Mouse (Mus musculus): ENCODE data around the gene Ctbp2. TPM values are rescaled to one million over a fixed set of nuclear protein-coding genes. Genes with fewer than 3 reads are reported as not detected.
A peak's percentile ranks its signal among the peaks of the same experiment; 100 is the strongest.

Gene Ctbp2
- total RNA-seq, 2 experiments from 2014 or later = 30.1 to 30.6 TPM

DNA sequence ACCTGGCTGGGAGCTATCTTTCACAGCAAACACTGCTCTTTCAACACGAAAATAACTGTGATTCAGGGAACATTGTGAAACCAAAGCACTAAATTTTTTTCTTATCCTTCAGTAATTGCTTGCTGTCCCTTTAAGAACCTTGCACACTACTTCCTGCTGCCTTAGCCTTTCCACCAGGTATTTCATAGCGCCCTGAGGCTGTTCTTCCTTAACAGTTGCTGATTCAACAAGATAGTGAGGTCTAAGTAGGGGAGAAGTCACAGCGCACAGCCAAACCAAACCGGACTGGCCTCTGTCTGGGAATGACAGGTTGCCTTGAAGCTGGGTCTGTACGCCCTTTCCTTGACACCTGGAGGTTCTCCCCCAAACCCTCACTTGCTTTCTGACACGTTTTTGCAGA is 73.5 kb downstream of the Ctbp2 start:
- intact Hi-C loops (cut with DNase I) = no loop called here
- no peak overlapping the region for H3K27ac ChIP-seq
- TF ChIP-seq CTCF (IDR thresholded peaks at IDR 0.05) = no peak
- DNase-seq (ENCODE audit: extremely low spot score in 1 of 2, low spot score in 2 of 2) = no peak
- H3K4me3 ChIP-seq = no peak overlapping the region

DNA sequence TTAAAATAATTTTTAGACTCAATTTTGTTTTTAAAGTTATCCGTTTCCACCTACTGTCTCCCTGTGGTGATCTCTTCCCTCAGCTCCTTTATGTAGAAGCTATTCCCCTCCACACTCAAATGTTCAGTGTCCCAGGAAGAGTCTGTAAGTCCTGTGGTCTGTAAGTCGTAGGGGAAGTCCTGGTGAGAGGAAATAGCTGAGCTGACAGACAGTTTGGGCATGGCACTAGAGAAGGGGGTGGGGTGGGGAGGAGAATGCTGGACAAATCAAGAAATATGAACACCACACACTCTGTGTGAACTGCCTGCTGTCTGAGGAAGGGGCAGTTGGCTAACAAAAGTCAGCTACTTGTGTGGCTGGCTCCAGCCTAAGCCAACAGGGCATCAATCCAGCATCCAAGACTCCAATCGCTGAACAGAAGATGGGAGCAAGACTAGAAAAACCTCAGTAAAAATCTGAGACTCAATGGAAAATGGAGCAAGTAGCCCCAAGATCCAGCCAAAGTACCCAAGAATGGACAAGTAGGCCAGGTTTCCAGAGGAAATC is 76.0 kb downstream of the Ctbp2 start:
- no peak overlapping the region; the same call in 1 of the 2 replicates for H3K27ac ChIP-seq
- intact Hi-C loops (cut with DNase I) = no loop called here
- no peak for TF ChIP-seq CTCF (IDR thresholded peaks at IDR 0.05)
- H3K4me3 ChIP-seq = no peak overlapping the region
- DNase-seq (ENCODE audit: extremely low spot score in 1 of 2, low spot score in 2 of 2) = no peak

DNA sequence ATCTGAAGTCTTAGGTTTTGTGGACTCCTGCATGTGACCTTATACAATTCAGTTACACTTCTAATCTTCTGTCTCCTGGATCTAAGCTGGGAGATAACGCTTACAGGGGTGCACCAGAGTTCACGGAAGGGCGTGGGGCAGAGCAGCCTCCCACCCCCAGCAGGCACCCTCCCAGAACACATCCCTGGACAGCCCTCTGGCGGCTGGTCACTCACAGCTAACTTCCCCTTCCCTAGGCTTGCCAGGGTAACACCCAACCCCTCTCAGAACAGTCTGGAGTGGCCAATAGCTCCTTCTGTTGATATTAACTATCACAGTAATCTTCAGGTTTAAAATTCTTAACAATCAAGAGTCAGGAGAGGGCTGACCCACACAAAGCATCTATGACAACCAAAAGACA is 76.9 kb downstream of the Ctbp2 start:
- TF ChIP-seq CTCF (IDR thresholded peaks at IDR 0.05) = peak; percentile 16

DNA sequence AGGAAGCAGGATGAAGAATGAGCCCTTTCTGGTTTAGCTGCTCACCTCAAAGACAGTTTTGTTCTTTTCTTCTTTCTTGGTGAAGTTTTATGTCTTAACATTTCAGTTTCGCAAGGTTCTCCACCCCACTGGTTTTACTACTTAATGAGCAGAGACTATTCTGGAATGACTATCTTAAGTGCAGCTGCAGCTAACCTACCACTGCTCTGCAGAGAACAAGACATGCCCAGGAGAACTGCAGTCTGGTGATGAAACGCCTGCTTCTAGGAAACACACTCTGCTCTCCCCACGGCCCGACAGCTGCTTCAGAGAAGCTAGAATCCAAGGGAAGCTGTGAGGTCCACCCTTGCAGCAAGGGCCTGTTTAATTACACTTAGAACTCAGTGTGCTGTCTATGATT is 79.4 kb downstream of the Ctbp2 start:
- TF ChIP-seq CTCF (IDR thresholded peaks at IDR 0.05) = no peak
- no peak overlapping the region for H3K27ac ChIP-seq
- DNase-seq (ENCODE audit: extremely low spot score in 1 of 2, low spot score in 2 of 2) = no peak
- intact Hi-C loops (cut with DNase I) = no loop called here
- H3K4me3 ChIP-seq = no peak overlapping the region

More for the DNA sequence above, 76.9 kb downstream of the Ctbp2 start:
- H3K27ac ChIP-seq = no peak overlapping the region
- intact Hi-C loops (cut with DNase I) = no loop called here
- no peak overlapping the region for H3K4me3 ChIP-seq
- no peak for DNase-seq (ENCODE audit: extremely low spot score in 1 of 2, low spot score in 2 of 2)

DNA sequence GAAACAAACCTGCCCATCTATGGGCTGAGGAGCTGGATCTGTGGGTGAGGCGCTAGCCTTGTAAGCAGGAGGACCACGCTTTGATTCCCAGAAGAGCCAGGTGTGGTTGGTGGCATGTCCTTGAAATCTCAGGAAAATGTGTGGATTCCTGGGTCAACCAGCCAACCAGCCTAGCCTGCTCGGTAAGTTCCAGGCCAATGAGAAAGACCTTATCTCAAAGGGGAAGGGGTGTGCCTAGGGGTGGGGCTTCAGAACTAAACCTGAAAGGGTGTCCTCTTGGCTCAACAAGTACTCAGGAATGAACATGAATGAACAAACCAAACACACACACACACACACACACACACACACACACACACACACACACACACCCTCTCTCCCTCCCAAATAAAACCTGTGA is 82.4 kb downstream of the Ctbp2 start:
- no peak for DNase-seq (ENCODE audit: extremely low spot score in 1 of 2, low spot score in 2 of 2)
- intact Hi-C loops (cut with DNase I) = loop anchor here (2.0 kb wide), 1 partner anchor 203 kb away; no protein-coding TSS in a partner anchor
- H3K4me3 ChIP-seq = no peak overlapping the region
- TF ChIP-seq CTCF (IDR thresholded peaks at IDR 0.05) = no peak
- H3K27ac ChIP-seq = no peak overlapping the region

DNA sequence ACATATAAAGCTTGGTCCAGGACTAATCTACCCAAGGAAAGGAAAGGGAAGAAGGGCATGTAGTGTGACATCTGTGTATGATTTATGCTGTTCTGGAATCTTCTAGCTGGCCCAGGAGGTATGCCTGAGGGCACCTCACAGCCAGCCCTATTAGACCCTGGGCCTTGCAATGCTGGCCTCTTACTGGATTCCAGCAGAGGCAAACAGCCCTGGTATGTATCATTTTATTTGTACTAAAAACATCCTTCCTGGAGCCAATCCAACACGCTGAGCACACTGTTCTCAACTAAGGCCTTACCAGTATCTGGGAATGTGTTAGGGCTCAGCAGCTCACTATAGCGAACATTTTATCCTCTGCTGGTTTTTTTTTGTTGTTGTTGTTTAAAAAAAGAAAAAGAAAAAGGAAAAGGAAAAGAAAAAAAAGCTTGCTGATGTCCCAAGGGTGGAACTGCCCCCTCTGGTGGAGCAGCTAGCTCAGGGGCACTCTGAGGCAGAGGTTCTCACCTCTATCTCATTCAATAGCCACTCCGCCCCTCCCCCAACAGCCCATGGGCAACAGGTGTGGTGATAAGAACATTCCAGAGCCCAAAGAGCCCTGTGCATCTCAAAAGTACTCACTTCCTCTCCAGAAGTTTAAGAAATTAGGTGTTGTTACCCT is 83.3 kb downstream of the Ctbp2 start:
- H3K27ac ChIP-seq = peak overlapping the region; percentile 56; the same call in 1 of the 2 replicates
- intact Hi-C loops (cut with DNase I) = loop anchor here (2.0 kb wide), 1 partner anchor 204 kb away; no protein-coding TSS in a partner anchor
- no peak overlapping the region for H3K4me3 ChIP-seq
- TF ChIP-seq CTCF (IDR thresholded peaks at IDR 0.05) = peak; percentile 22
- no peak for DNase-seq (ENCODE audit: extremely low spot score in 1 of 2, low spot score in 2 of 2)

DNA sequence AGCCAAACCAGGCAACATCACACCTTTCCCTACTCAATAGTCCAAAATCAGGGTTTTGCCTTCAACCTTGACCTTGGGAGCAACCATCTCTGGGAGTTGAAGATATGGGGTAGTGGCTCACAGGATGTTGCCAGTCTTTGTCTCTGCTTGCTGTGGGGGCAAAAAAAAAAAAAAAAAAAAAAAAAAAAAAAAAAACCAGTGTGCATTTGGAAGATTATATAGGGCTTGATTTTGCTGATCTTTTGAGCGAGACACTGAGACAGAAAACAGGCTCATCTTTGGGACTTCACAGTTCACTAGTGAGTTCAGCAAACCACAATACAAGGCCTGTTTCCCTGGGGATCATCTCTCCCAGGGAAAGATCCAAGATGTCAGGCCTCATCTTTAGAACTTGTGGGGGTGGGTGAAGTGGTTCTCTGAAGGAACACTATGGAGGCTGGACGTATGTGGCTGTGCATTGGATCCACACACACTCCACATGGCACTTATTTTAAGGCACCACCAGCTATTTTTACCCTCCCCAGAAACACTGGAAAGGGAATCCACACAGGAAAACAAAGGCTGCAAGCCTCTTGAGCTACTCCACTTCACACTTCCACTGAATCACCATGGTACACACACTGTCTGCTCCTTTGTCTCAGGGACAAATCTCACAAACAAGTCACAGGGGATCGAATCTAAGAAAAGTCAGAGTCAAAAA is 84.4 kb downstream of the Ctbp2 start:
- peak in 1 of 2 experiments; percentile 16 for DNase-seq (ENCODE audit: extremely low spot score in 1 of 2, low spot score in 2 of 2)
- Histone ChIP-seq H3K4me3 (no peak overlapping the region), H3K27ac (no peak overlapping the region; the same call in 1 of the 2 replicates)
- intact Hi-C loops (cut with DNase I) = loop anchor here (2.0 kb wide), 1 partner anchor 205 kb away; no protein-coding TSS in a partner anchor
- TF ChIP-seq CTCF (IDR thresholded peaks at IDR 0.05) = no peak

DNA sequence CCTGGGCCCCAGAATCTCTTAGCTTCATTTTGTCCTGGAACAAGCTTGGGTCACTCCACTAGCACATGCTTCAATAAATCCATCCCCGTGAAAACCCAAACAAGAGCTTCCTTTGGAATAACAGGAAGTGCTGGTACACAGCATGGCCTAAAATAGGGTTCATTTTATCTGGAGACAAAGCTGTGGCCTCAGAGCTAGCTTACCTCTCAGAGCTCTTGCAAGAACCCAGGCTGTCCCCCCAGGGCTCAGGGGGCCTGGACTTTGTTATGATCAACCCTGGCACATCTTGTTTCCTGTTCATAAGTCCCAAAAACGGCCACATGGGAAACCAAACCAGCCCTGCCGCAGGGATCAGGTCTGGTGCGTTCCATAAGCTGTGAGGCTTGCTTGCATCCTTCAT is 86.5 kb downstream of the Ctbp2 start:
- no peak for TF ChIP-seq CTCF (IDR thresholded peaks at IDR 0.05)
- no peak for DNase-seq (ENCODE audit: extremely low spot score in 1 of 2, low spot score in 2 of 2)
- Histone ChIP-seq H3K27ac (no peak overlapping the region), H3K4me3 (no peak overlapping the region)
- intact Hi-C loops (cut with DNase I) = no loop called here

DNA sequence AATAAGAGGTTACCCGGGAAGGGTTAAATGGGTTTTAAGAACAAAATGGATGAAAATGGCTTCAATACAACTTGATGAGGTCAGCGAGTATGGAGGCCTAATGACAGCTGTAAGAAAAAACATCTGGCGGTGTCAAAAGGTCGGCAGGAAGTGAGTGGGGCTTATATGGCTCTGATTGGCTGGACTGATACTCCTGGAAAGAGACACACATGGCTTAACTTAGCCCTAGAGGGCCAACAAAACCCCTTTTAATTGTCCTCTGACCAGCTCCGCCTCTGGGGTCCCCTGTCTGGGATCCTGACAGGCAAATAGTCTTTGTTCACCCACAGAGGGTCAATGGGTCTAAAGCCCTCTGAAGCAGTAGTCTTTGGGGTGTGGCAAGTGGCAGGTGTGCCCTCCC is 86.9 kb downstream of the Ctbp2 start:
- no peak for TF ChIP-seq CTCF (IDR thresholded peaks at IDR 0.05)
- no peak overlapping the region for H3K27ac ChIP-seq
- intact Hi-C loops (cut with DNase I) = no loop called here
- H3K4me3 ChIP-seq = no peak overlapping the region
- DNase-seq (ENCODE audit: extremely low spot score in 1 of 2, low spot score in 2 of 2) = no peak

DNA sequence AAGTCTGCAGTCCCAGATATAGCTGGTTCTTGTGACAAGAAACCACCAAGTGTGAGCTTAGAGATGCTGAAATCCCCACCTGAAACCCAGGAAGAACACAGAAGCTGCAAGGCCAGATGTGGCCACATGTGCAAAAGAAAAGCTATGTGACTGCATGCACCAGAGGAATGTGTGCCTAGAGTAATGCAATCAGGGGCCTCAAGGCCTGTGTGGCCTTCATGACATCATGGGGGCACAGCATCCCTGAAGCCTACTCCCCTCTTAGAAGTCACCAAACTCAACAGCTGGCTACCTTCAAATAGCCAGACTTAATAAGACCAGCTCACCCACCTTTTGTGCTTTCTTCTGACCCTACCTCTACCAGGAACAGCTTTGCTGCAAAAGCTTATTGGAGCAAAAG is 88.3 kb downstream of the Ctbp2 start:
- intact Hi-C loops (cut with DNase I) = no loop called here
- DNase-seq (ENCODE audit: extremely low spot score in 1 of 2, low spot score in 2 of 2) = no peak
- no peak overlapping the region for H3K27ac ChIP-seq
- no peak for TF ChIP-seq CTCF (IDR thresholded peaks at IDR 0.05)
- H3K4me3 ChIP-seq = no peak overlapping the region

DNA sequence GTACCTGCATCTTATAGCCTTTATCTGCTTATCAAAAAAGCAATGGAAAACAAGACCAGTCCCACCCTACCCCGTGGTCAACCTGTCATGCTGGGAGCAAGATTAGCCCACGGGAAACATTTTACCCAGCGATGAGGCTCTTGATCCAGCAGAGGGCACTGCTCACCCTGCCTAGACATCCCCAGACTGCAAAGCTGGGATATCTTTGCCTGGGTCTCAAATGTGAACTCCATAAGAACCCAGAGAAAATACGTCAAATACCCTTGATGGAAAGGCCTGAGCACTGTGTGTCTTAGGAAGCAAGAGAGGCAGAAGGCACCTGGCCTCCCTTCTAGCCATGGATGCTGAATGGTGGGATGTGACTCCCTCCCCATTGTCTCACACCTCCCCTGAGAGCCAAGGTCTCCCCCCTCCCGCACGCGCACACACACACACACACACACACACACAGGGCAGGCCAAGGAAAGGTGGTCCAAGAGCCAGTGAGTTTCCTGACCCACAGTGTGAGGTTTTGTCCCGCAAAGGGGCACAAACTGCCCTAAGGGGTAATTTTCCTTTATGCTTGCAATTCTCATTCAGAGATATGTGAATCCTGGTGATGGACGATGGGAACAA is 91.5 kb downstream of the Ctbp2 start:
- intact Hi-C loops (cut with DNase I) = loop anchor here (2.0 to 5.0 kb wide), 4 partner anchors 80 to 604 kb away; partner anchors contain the start of gene Edrf1
- H3K27ac ChIP-seq = no peak overlapping the region
- H3K4me3 ChIP-seq = no peak overlapping the region
- DNase-seq (ENCODE audit: extremely low spot score in 1 of 2, low spot score in 2 of 2) = peak; percentile 56 to 60
- TF ChIP-seq CTCF (IDR thresholded peaks at IDR 0.05) = peak; percentile 94
